Mouse (Mus musculus) neural tube, embryonic 14.5 days (tissue): ENCODE results near the gene Crygd. TPM values are rescaled to one million over a fixed set of nuclear protein-coding genes. Genes with fewer than 3 reads are reported as not detected.

Experiments used
- ATAC-seq: fragments of 200-750 bp; cut with Nextera tagmentation; 2 replicates; pipeline ENCODE4 v1.8.0; 2017; ENCODE audit warnings: low read depth, mild to moderate bottlenecking, moderate TSS enrichment, moderate library complexity
- H3K27ac ChIP-seq: fragments of 300-500 bp; sonication (generic); 2 replicates; pipeline ENCODE4 v1.5.1; 2014; ENCODE audit warnings: low read depth, mild to moderate bottlenecking, control low read depth, low read length, moderate library complexity, mixed read lengths
- H3K27me3 ChIP-seq: fragments of 300-500 bp; sonication (generic); 2 replicates; pipeline ENCODE4 v1.6.1; 2014; ENCODE audit warnings: low read length; ENCODE audit not compliant: control insufficient read depth, insufficient read depth
- H3K36me3 ChIP-seq: fragments of 300-500 bp; sonication (generic); 2 replicates; pipeline ENCODE4 v1.6.1; 2014; ENCODE audit warnings: low read length, mixed read lengths; ENCODE audit not compliant: control insufficient read depth, insufficient read depth
- H3K4me1 ChIP-seq: fragments of 300-500 bp; sonication (generic); 2 replicates; pipeline ENCODE4 v1.6.1; 2014; ENCODE audit warnings: low read length; ENCODE audit not compliant: control insufficient read depth, insufficient read depth
- H3K4me2 ChIP-seq: fragments of 300-500 bp; sonication (generic); 2 replicates; pipeline ENCODE4 v1.6.1; 2014; ENCODE audit warnings: mild to moderate bottlenecking, low read depth, low read length, control low read depth
- H3K4me3 ChIP-seq: fragments of 300-500 bp; sonication (generic); 2 replicates; pipeline ENCODE4 v1.5.1; 2014; ENCODE audit warnings: low read depth, low read length, control low read depth, mixed read lengths
- H3K9ac ChIP-seq: fragments of 300-500 bp; sonication (generic); replicated peaks from 2 replicates; pipeline ENCODE4 v1.6.1; 2014; ENCODE audit warnings: low read depth, mild to moderate bottlenecking, control low read depth, low read length, mixed read lengths
- H3K9me3 ChIP-seq: fragments of 300-500 bp; sonication (generic); 2 replicates; pipeline ENCODE4 v1.6.1; 2016; ENCODE audit warnings: low read length; ENCODE audit not compliant: control insufficient read depth
- WGBS: fragments of 180-500 bp; shearing (Covaris S2); extraction: QIAGEN DNeasy Blood & Tissue Kit; methylation state at CpG from one replicate; pipeline ENCODE4 v1.1.7; 2014; 5-methylcytosine and 5-hydroxymethylcytosine counted together
- polyA plus RNA-seq: library from polyadenylated mRNA; unstranded; fragments of >200 nt; fragmentation: Nextera tagmentation; extraction: Ambion mirVana; gene quantifications from 2 replicates; pipeline ENCODE4 v1.2.1, GENCODE M21; 2014

The Crygd gene
- not detected in 2 replicates for polyA plus RNA-seq

- Histone ChIP-seq H3K36me3 (no peaks in the 10 kb centered on the region), H3K4me3 (no peak within 1 kb of the TSS), H3K27ac (no peak within 1 kb of the TSS), H3K4me2 (no peak within 1 kb of the TSS), H3K9me3 (no peaks in the 10 kb centered on the region), H3K27me3 (no peaks in the 10 kb centered on the region), H3K9ac (no peak within 1 kb of the TSS), H3K4me1 (no peaks in the 10 kb centered on the region)
- no peak for ATAC-seq
- 65% methylated on average over 8 of the region's 8 CpGs for WGBS
These were observed at the start of gene Crygd for GRCm38 (mm10) chr1:65063352-65063751. TSS of gene Crygd (minus strand) at chr1:65063452.

DNA sequence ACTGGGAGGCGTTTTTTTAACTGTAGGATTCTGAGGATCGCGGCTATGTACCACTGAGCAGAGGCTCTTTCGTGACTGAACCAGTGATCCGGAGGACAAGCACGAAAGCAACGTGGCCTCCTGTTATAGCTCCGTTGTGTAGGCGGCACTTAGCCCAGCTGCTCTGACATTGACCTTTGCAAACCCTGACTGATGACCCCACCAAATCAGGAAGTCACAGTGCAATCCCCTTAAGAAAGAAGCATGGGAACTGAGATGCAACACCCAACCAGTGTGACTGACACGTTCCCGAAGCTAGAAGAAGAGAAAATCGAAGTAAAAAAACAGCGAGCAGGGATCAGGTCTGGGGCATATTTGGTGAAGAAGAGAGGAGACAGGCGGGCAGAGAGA lies 49.5 kb upstream of the Crygd start:
- no peak for ATAC-seq
- H3K27me3 ChIP-seq = no peaks in the 10 kb centered on the region
- H3K9me3 ChIP-seq = no peaks in the 10 kb centered on the region
- no peak overlapping the region for H3K4me3 ChIP-seq
- H3K4me2 ChIP-seq = peak overlapping the region; percentile 27
- no peaks in the 10 kb centered on the region for H3K4me1 ChIP-seq
- H3K9ac ChIP-seq = no peak overlapping the region
- H3K36me3 ChIP-seq = no peaks in the 10 kb centered on the region
- H3K27ac ChIP-seq = no peak overlapping the region
- 49% methylated on average over 14 of the region's 14 CpGs for WGBS

- WGBS = 13% methylated on average over 8 of the region's 8 CpGs
- Histone ChIP-seq H3K9ac (no peak overlapping the region), H3K4me3 (no peak overlapping the region), H3K36me3 (no peaks in the 10 kb centered on the region), H3K9me3 (no peaks in the 10 kb centered on the region), H3K27ac (no peak overlapping the region), H3K4me2 (peak overlapping the region; percentile 27), H3K4me1 (no peaks in the 10 kb centered on the region), H3K27me3 (no peaks in the 10 kb centered on the region)
- ATAC-seq = peak; percentile 85; the same call in 1 of the 2 replicates
These were observed 49.0 kb upstream of the Crygd start for GRCm38 (mm10) chr1:65112031-65112806.

GRCm38 (mm10) chr1:65109756-65110435 lies 46.6 kb upstream of the Crygd start:
- Histone ChIP-seq H3K9me3 (no peaks in the 10 kb centered on the region), H3K4me3 (no peak overlapping the region), H3K4me2 (no peak overlapping the region), H3K27me3 (no peaks in the 10 kb centered on the region), H3K4me1 (no peaks in the 10 kb centered on the region), H3K9ac (no peak overlapping the region), H3K36me3 (no peaks in the 10 kb centered on the region), H3K27ac (no peak overlapping the region)
- no peak for ATAC-seq
- 77% methylated on average over 25 of the region's 25 CpGs for WGBS

GRCm38 (mm10) chr1:65109196-65109595 lies 45.9 kb upstream of the Crygd start:
- no peaks in the 10 kb centered on the region for H3K9me3 ChIP-seq
- 88% methylated on average over 8 of the region's 8 CpGs for WGBS
- no peaks in the 10 kb centered on the region for H3K27me3 ChIP-seq
- no peak overlapping the region for H3K4me3 ChIP-seq
- H3K9ac ChIP-seq = no peak overlapping the region
- ATAC-seq = no peak
- no peaks in the 10 kb centered on the region for H3K36me3 ChIP-seq
- no peak overlapping the region for H3K4me2 ChIP-seq
- H3K27ac ChIP-seq = no peak overlapping the region
- no peaks in the 10 kb centered on the region for H3K4me1 ChIP-seq

GRCm38 (mm10) chr1:65107654-65108279 lies 44.5 kb upstream of the Crygd start:
- Histone ChIP-seq H3K9ac (no peak overlapping the region), H3K4me3 (no peak overlapping the region), H3K4me1 (no peaks in the 10 kb centered on the region), H3K27me3 (no peaks in the 10 kb centered on the region), H3K36me3 (no peaks in the 10 kb centered on the region), H3K9me3 (no peaks in the 10 kb centered on the region), H3K27ac (no peak overlapping the region), H3K4me2 (no peak overlapping the region)
- WGBS = 91% methylated on average over 10 of the region's 10 CpGs
- no peak for ATAC-seq

DNA sequence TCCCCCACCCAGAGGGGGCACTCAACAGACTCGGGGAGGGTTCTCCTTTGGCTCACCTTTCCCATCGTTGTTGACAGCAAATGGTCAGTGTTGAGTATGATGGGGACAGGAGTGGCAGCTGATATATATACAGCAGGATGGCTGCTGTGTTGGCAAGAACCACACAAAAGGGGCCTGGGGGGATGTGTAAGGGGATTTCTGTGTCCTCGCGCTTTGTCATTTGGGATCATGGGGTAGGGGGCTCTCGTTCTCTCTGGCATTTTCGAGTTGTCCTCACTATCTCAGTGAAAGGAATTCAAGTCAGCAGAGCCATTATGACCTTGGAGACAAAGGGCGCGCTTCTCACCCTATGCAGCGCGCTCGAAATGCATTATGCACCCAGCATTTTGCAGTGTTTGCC lies 40.0 kb upstream of the Crygd start, which contains the start of gene Cryga:
Gene Cryga (minus strand): TSS at position 101 of the 400 bp plus-strand sequence.
- 86% methylated on average over 11 of the region's 11 CpGs for WGBS
- Histone ChIP-seq H3K4me3 (no peak within 1 kb of the TSS), H3K9me3 (no peaks in the 10 kb centered on the region), H3K27me3 (no peaks in the 10 kb centered on the region), H3K4me1 (no peaks in the 10 kb centered on the region), H3K36me3 (no peaks in the 10 kb centered on the region), H3K27ac (no peak within 1 kb of the TSS), H3K9ac (no peak within 1 kb of the TSS), H3K4me2 (no peak within 1 kb of the TSS)
- ATAC-seq = no peak

- Histone ChIP-seq H3K4me2 (no peak overlapping the region), H3K9ac (no peak overlapping the region), H3K4me3 (no peak overlapping the region), H3K9me3 (no peaks in the 10 kb centered on the region), H3K36me3 (no peaks in the 10 kb centered on the region), H3K27me3 (no peaks in the 10 kb centered on the region), H3K27ac (no peak overlapping the region), H3K4me1 (no peaks in the 10 kb centered on the region)
- 91% methylated on average over 3 of the region's 3 CpGs for WGBS
- ATAC-seq = no peak
These were observed 33.7 kb upstream of the Crygd start for GRCm38 (mm10) chr1:65096953-65097352.

GRCm38 (mm10) chr1:65091566-65091965 lies 28.3 kb upstream of the Crygd start:
- no peak for ATAC-seq
- 93% methylated on average over 3 of the region's 3 CpGs for WGBS
- no peaks in the 10 kb centered on the region for H3K27me3 ChIP-seq

More at GRCm38 (mm10) chr1:65091566-65091965, 28.3 kb upstream of the Crygd start:
- no peak overlapping the region for H3K4me3 ChIP-seq
- H3K9me3 ChIP-seq = no peaks in the 10 kb centered on the region
- H3K4me1 ChIP-seq = no peaks in the 10 kb centered on the region
- H3K27ac ChIP-seq = no peak overlapping the region
- no peak overlapping the region for H3K9ac ChIP-seq
- no peak overlapping the region for H3K4me2 ChIP-seq
- H3K36me3 ChIP-seq = no peaks in the 10 kb centered on the region
